Mouse (Mus musculus) ES-Bruce4 (cell line): Measurements from ENCODE around the gene Gapdh.

Experiments
- CTCF ChIP-seq: IDR thresholded peaks from one replicate; pipeline ENCODE4 v1.8.1; 2011; ENCODE audit warnings: low read depth, low read length
- EP300 ChIP-seq: IDR thresholded peaks from 2 replicates; pipeline ENCODE4 v1.6.1; 2011; ENCODE audit warnings: low read depth, low read length; ENCODE audit not compliant: insufficient read depth
- POLR2A ChIP-seq: IDR thresholded peaks from one replicate; pipeline ENCODE4 v1.8.1; 2011; ENCODE audit warnings: low read length; ENCODE audit not compliant: insufficient read depth

- no peak for TF ChIP-seq POLR2A
- TF ChIP-seq CTCF: no peak
- no peak for TF ChIP-seq EP300
Observed at GRCm38 (mm10) chr6:125119387-125119786, 46.9 kb downstream of the Gapdh start.
